Mouse (Mus musculus) cortical plate, adult 2 months (tissue): ENCODE data around the gene Rbm38.

ENCODE experiments used
- CTCF ChIP-seq: fragments of 200-500 bp; IDR thresholded peaks from 2 replicates; pipeline ENCODE4 v1.5.1; 2011; ENCODE audit warnings: mild to moderate bottlenecking, control low read depth, low read length; ENCODE audit not compliant: insufficient read depth; ENCODE audit errors: extremely low read depth
- POLR2A ChIP-seq: fragments of 200-500 bp; IDR thresholded peaks from 2 replicates; pipeline ENCODE4 v1.6.1; 2011; ENCODE audit warnings: mild to moderate bottlenecking, low read length, control low read depth; ENCODE audit not compliant: insufficient read depth; ENCODE audit errors: extremely low read depth

DNA sequence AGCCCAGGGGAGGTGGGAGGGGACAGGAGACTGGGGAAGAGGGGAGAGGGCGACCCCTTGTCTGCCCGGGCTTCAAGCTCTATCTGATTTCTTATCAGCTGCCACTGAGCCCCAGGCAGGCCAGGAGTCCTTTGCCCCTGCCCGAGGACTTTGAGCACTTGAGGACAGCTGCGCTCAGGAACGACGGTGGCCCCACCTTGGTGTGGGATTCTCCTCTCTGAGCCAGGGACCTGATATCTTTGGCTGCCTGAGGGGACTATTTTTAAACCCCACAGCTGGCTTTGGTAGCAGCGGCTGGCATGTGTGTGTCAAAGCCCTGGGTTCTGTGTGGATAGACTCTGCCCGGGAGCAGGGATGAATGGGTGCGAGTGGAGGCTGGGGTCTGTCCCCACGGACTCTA is 37.3 kb downstream of the Rbm38 start:
- TF ChIP-seq CTCF (no peak), POLR2A (no peak)
